Mouse (Mus musculus) heart, postnatal 25 days (tissue): ENCODE measurements around the gene Tmem265. TPM values are rescaled to one million over a fixed set of nuclear protein-coding genes. Genes with fewer than 3 reads are reported as not detected.

Experiments used
- total RNA-seq, 2 experiments: library from RNA; stranded (reverse); gene quantifications; 2 replicates each; pipeline ENCODE4 v1.2.3; 2021

Gene Tmem265
- total RNA-seq, 2 experiments from 2014 or later, result not detected

Other genes with a start within 250 kb of the Tmem265 start
- gene Zfp768, start 215.8 kb upstream of the Tmem265 start, total RNA-seq, result 10 to 100 TPM; 35.4 to 41.3 TPM
- 1 to 10 TPM; 3.4 to 4.7 TPM for gene Zfp747, start 185.3 kb upstream of the Tmem265 start, total RNA-seq
- gene 9130019O22Rik, start 174.2 kb upstream of the Tmem265 start, total RNA-seq, result 1 to 10 TPM; 2.2 to 2.3 TPM
- 1 to 10 TPM; 4.4 to 5.3 TPM for gene E430018J23Rik, start 167.8 kb upstream of the Tmem265 start, total RNA-seq
- 1 to 10 TPM; 2.7 to 2.8 TPM for gene Zfp764, start 154.6 kb upstream of the Tmem265 start, total RNA-seq
- gene Zfp688, start 139.3 kb upstream of the Tmem265 start, total RNA-seq, result 1 to 10 TPM; 2.8 TPM
- gene Zfp689, start 112.2 kb upstream of the Tmem265 start, total RNA-seq, result 1 to 10 TPM; 1.7 to 1.9 TPM
- gene Prr14, start 101.8 kb upstream of the Tmem265 start, total RNA-seq, result 10 to 100 TPM; 26.0 to 26.3 TPM
- gene Fbrs, start 82.2 kb upstream of the Tmem265 start, total RNA-seq, result 10 to 100 TPM; 32.9 to 34.0 TPM
- 10 to 100 TPM; 54.4 to 58.7 TPM for gene Srcap, start 49.4 kb upstream of the Tmem265 start, total RNA-seq
- gene Gm42715, start 41.8 kb upstream of the Tmem265 start, total RNA-seq, result 10 to 100 TPM in 1 of 2 experiments, 1 to 10 TPM in 1; 10.0 to 10.1 TPM
- gene Phkg2, start 11.9 kb downstream of the Tmem265 start, total RNA-seq, result 10 to 100 TPM; 15.6 to 18.9 TPM
- 10 to 100 TPM; 11.3 to 11.4 TPM for gene Ccdc189, start 27.2 kb downstream of the Tmem265 start, total RNA-seq
- gene Rnf40, start 27.4 kb downstream of the Tmem265 start, total RNA-seq, result 10 to 100 TPM; 37.8 to 44.8 TPM
- gene Zfp629, start 54.4 kb downstream of the Tmem265 start, total RNA-seq, result 10 to 100 TPM; 22.2 to 25.5 TPM
- gene Bcl7c, start 147.5 kb downstream of the Tmem265 start, total RNA-seq, result 10 to 100 TPM; 36.6 to 41.5 TPM
- gene Ctf1, start 151.3 kb downstream of the Tmem265 start, total RNA-seq, result 1 to 10 TPM; 7.1 to 9.3 TPM
- gene Ctf2, start 170.8 kb downstream of the Tmem265 start, total RNA-seq, result not detected
- 1 to 10 TPM; 3.0 to 4.2 TPM for gene Fbxl19, start 183.2 kb downstream of the Tmem265 start, total RNA-seq
- 10 to 100 TPM; 16.5 to 19.4 TPM for gene Orai3, start 208.4 kb downstream of the Tmem265 start, total RNA-seq
- 10 to 100 TPM; 18.8 to 21.1 TPM for gene Setd1a, start 215.3 kb downstream of the Tmem265 start, total RNA-seq
- 1 to 10 TPM; 2.0 to 3.6 TPM for gene Gm49388, start 224.2 kb downstream of the Tmem265 start, total RNA-seq
- 10 to 100 TPM; 15.4 to 16.0 TPM for gene Hsd3b7, start 239.2 kb downstream of the Tmem265 start, total RNA-seq